Mouse (Mus musculus): ENCODE results near the gene Pi4k2a. TPM values are rescaled to one million over a fixed set of nuclear protein-coding genes. Genes with fewer than 3 reads are reported as not detected.

The Pi4k2a gene
- total RNA-seq, 2 experiments from 2014 or later = 62.5 to 68.2 TPM

GRCm38 (mm10) chr19:42128787-42129508, 38.7 kb downstream of the Pi4k2a start, which contains the start of gene Avpi1:
Gene Avpi1 (minus strand): TSS chr19:42129059.
- peak; percentile 97 to 98 for DNase-seq (ENCODE audit: low spot score in 2 of 2)
- no peak for TF ChIP-seq CTCF (conservative IDR thresholded peaks at IDR 0.05)
- H3K27ac ChIP-seq = peak within 1 kb of the TSS; percentile 91
- peak within 1 kb of the TSS; percentile 68 for H3K4me3 ChIP-seq

- DNase-seq (ENCODE audit: low spot score in 2 of 2) = no peak
- Histone ChIP-seq H3K27ac (peak overlapping the region; percentile 91), H3K4me3 (peak overlapping the region; percentile 68)
- TF ChIP-seq CTCF (conservative IDR thresholded peaks at IDR 0.05) = no peak
Measured at GRCm38 (mm10) chr19:42129509-42130293, 39.4 kb downstream of the Pi4k2a start.

GRCm38 (mm10) chr19:42130294-42130606, 40.0 kb downstream of the Pi4k2a start:
- TF ChIP-seq CTCF (conservative IDR thresholded peaks at IDR 0.05) = no peak
- no peak overlapping the region for H3K4me3 ChIP-seq
- no peak for DNase-seq (ENCODE audit: low spot score in 2 of 2)
- H3K27ac ChIP-seq = peak overlapping the region; percentile 91; the same call in 1 of the 2 replicates

- H3K27ac ChIP-seq = peak overlapping the region; percentile 91; the same call in 1 of the 2 replicates
Measured at GRCm38 (mm10) chr19:42131101-42131500, 40.8 kb downstream of the Pi4k2a start.

GRCm38 (mm10) chr19:42135070-42135469, 44.8 kb downstream of the Pi4k2a start:
- no peak overlapping the region for H3K4me3 ChIP-seq
- TF ChIP-seq CTCF (conservative IDR thresholded peaks at IDR 0.05) = no peak
- no peak overlapping the region for H3K27ac ChIP-seq
- no peak for DNase-seq (ENCODE audit: low spot score in 2 of 2)

More at GRCm38 (mm10) chr19:42131101-42131500, 40.8 kb downstream of the Pi4k2a start:
- no peak for TF ChIP-seq CTCF (conservative IDR thresholded peaks at IDR 0.05)
- no peak for DNase-seq (ENCODE audit: low spot score in 2 of 2)
- H3K4me3 ChIP-seq = no peak overlapping the region

- Histone ChIP-seq H3K4me3 (no peak overlapping the region), H3K27ac (no peak overlapping the region)
- DNase-seq (ENCODE audit: low spot score in 2 of 2) = no peak
- TF ChIP-seq CTCF (conservative IDR thresholded peaks at IDR 0.05) = no peak
Measured at GRCm38 (mm10) chr19:42136126-42136525, 45.9 kb downstream of the Pi4k2a start.

GRCm38 (mm10) chr19:42137167-42137672, 47.0 kb downstream of the Pi4k2a start:
- Histone ChIP-seq H3K4me3 (no peak overlapping the region), H3K27ac (no peak overlapping the region)
- DNase-seq (ENCODE audit: low spot score in 2 of 2) = no peak
- no peak for TF ChIP-seq CTCF (conservative IDR thresholded peaks at IDR 0.05)

- H3K27ac ChIP-seq = no peak overlapping the region
- DNase-seq (ENCODE audit: low spot score in 2 of 2) = no peak
- no peak for TF ChIP-seq CTCF (conservative IDR thresholded peaks at IDR 0.05)
- no peak overlapping the region for H3K4me3 ChIP-seq
Measured at GRCm38 (mm10) chr19:42138517-42139285, 48.4 kb downstream of the Pi4k2a start.

GRCm38 (mm10) chr19:42139724-42140517, 49.7 kb downstream of the Pi4k2a start:
- DNase-seq (ENCODE audit: low spot score in 2 of 2) = no peak
- Histone ChIP-seq H3K27ac (no peak overlapping the region), H3K4me3 (no peak overlapping the region)
- no peak for TF ChIP-seq CTCF (conservative IDR thresholded peaks at IDR 0.05)

- no peak for TF ChIP-seq CTCF (conservative IDR thresholded peaks at IDR 0.05)
- no peak for DNase-seq (ENCODE audit: low spot score in 2 of 2)
- Histone ChIP-seq H3K27ac (no peak overlapping the region), H3K4me3 (no peak overlapping the region)
Measured at GRCm38 (mm10) chr19:42141998-42142397, 51.7 kb downstream of the Pi4k2a start.

GRCm38 (mm10) chr19:42142757-42143156, 52.5 kb downstream of the Pi4k2a start:
- no peak for TF ChIP-seq CTCF (conservative IDR thresholded peaks at IDR 0.05)
- no peak for DNase-seq (ENCODE audit: low spot score in 2 of 2)
- no peak overlapping the region for H3K27ac ChIP-seq
- H3K4me3 ChIP-seq = no peak overlapping the region

- TF ChIP-seq CTCF (conservative IDR thresholded peaks at IDR 0.05) = no peak
- Histone ChIP-seq H3K27ac (no peak overlapping the region), H3K4me3 (no peak overlapping the region)
- DNase-seq (ENCODE audit: low spot score in 2 of 2) = no peak
Measured at GRCm38 (mm10) chr19:42144067-42144466, 53.8 kb downstream of the Pi4k2a start.

Measured in layer of hippocampus, adult 2 months (tissue).